25 mouse cellular contexts compared by ENCODE assay signal in genomic region chr4:39088284-39088683, GRCm38 (mm10).
A peak's percentile ranks its signal among the peaks of the same experiment; 100 is the strongest.
DNase-seq lines count a peak whose midpoint lies in the region; ATAC-seq and TF ChIP-seq lines count a peak whose summit lies in the region.
"Had no signal": no experiment of that assay in that cellular context is flagged by ENCODE, and none has a peak within 500 bp of the region (broad histone marks: within the 10 kb centered on the region; RNA-seq: fewer than 3 reads in every experiment).

No protein-coding gene starts in this region.

- peak; percentile 53; the same call in 1 of the 2 replicates for ATAC-seq in stomach, embryonic 14.5 days (ENCODE audit: insufficient number of reproducible peaks, insufficient read depth, low FRiP score, low read depth)
- ATAC-seq in stomach, embryonic 16.5 days (ENCODE audit: insufficient read depth, low FRiP score): peak; percentile 71
- ATAC-seq: activated CD4-positive, CD25-positive, alpha-beta regulatory T cell, adult 4 months; forebrain, embryonic 13.5 days; forebrain, embryonic 15.5 days; forebrain, postnatal 0 days; Patski had no signal

- TF ChIP-seq CTCF in left cerebral cortex, adult 2 months (IDR thresholded peaks at IDR 0.05): no peak

- no peaks in the 10 kb centered on the region for H3K9me3 ChIP-seq in stomach, embryonic 14.5 days (ENCODE audit: control insufficient read depth, low read depth, low read length)
- no peaks in the 10 kb centered on the region for H3K9me3 ChIP-seq in stomach, embryonic 16.5 days (replicated peaks; ENCODE audit: control insufficient read depth, low read length)
- H3K9me3 ChIP-seq: embryonic facial prominence, embryonic 10.5 days; embryonic facial prominence, embryonic 12.5 days; forebrain, embryonic 13.5 days; forebrain, embryonic 15.5 days; G1E had no signal

- DNase-seq in R1 (ENCODE audit: low read depth, low spot score) (peak; percentile 13), ZHBTc4 (ENCODE audit: low read depth, low spot score) (peak; percentile 4)
- no peak for DNase-seq in spleen, adult 18-20 months
- DNase-seq in left cerebral cortex, adult 18-20 months (ENCODE audit: low spot score in 2 of 2): no peak
- no peak for DNase-seq in left cerebral cortex, adult 2 months (ENCODE audit: extremely low spot score in 1 of 2, low spot score in 2 of 2)
- DNase-seq in kidney, adult 18-20 months: no peak
- DNase-seq: adrenal gland, adult 8-10 months; adrenal gland, postnatal 14 days; adrenal gland, postnatal 36 days; cerebellum, adult 11-12 months; cerebellum, adult 2 months; cerebellum, adult 9-10 months; cerebellum, postnatal 10 days; cerebellum, postnatal 25 days; forebrain, postnatal 0 days had no signal

- H3K4me1 ChIP-seq in stomach, embryonic 14.5 days (ENCODE audit: control insufficient read depth, insufficient read depth, low read length): no peaks in the 10 kb centered on the region
- no peaks in the 10 kb centered on the region for H3K4me1 ChIP-seq in stomach, embryonic 16.5 days (ENCODE audit: control insufficient read depth, insufficient read depth, low read length)
- H3K4me1 ChIP-seq: embryonic facial prominence, embryonic 10.5 days; embryonic facial prominence, embryonic 12.5 days; forebrain, embryonic 13.5 days; forebrain, embryonic 15.5 days had no signal

- 69% methylated on average over 3 of the region's 3 CpGs for WGBS in stomach, embryonic 14.5 days
- 55% methylated on average over 3 of the region's 3 CpGs for WGBS in stomach, embryonic 16.5 days

- H3K27ac ChIP-seq in stomach, embryonic 14.5 days (ENCODE audit: low read length): no peak overlapping the region
- no peak overlapping the region for H3K27ac ChIP-seq in stomach, embryonic 16.5 days (ENCODE audit: low read length)
- H3K27ac ChIP-seq in left cerebral cortex, adult 2 months: no peak overlapping the region
- H3K27ac ChIP-seq: embryonic facial prominence, embryonic 10.5 days; embryonic facial prominence, embryonic 12.5 days; forebrain, embryonic 13.5 days; forebrain, embryonic 15.5 days had no signal

- no peak overlapping the region for H3K9ac ChIP-seq in stomach, embryonic 14.5 days (replicated peaks; ENCODE audit: low read depth, low read length)
- no peak overlapping the region for H3K9ac ChIP-seq in stomach, embryonic 16.5 days (ENCODE audit: low read length)
- H3K9ac ChIP-seq: embryonic facial prominence, embryonic 12.5 days; forebrain, embryonic 13.5 days; forebrain, embryonic 15.5 days; forebrain, postnatal 0 days had no signal

- no peak overlapping the region for H3K4me2 ChIP-seq in stomach, embryonic 14.5 days (replicated peaks; ENCODE audit: low read depth, low read length)
- no peak overlapping the region for H3K4me2 ChIP-seq in stomach, embryonic 16.5 days (ENCODE audit: low read depth, low read length)
- H3K4me2 ChIP-seq: embryonic facial prominence, embryonic 12.5 days; forebrain, embryonic 13.5 days; forebrain, embryonic 15.5 days had no signal

- no peaks in the 10 kb centered on the region for H3K36me3 ChIP-seq in stomach, embryonic 14.5 days (ENCODE audit: control insufficient read depth, insufficient read depth, low read length)
- H3K36me3 ChIP-seq in stomach, embryonic 16.5 days (ENCODE audit: control insufficient read depth, insufficient read depth, low read length): no peaks in the 10 kb centered on the region
- H3K36me3 ChIP-seq: embryonic facial prominence, embryonic 10.5 days; embryonic facial prominence, embryonic 12.5 days; forebrain, embryonic 15.5 days; G1E had no signal

- intact Hi-C loops in left cerebral cortex, adult 2 months (cut with DNase I): no loop called here

- no peak overlapping the region for H3K4me3 ChIP-seq in stomach, embryonic 14.5 days (ENCODE audit: low read depth, low read length)
- H3K4me3 ChIP-seq in stomach, embryonic 16.5 days (replicated peaks; ENCODE audit: low read length): no peak overlapping the region
- H3K4me3 ChIP-seq in left cerebral cortex, adult 2 months: no peak overlapping the region
- H3K4me3 ChIP-seq: embryonic facial prominence, embryonic 10.5 days; embryonic facial prominence, embryonic 12.5 days; forebrain, embryonic 13.5 days; forebrain, embryonic 15.5 days had no signal

- no peaks in the 10 kb centered on the region for H3K27me3 ChIP-seq in stomach, embryonic 14.5 days (ENCODE audit: control insufficient read depth, insufficient read depth, low read length)
- no peaks in the 10 kb centered on the region for H3K27me3 ChIP-seq in stomach, embryonic 16.5 days (ENCODE audit: control insufficient read depth, insufficient read depth, low read length)
- H3K27me3 ChIP-seq: CH12.LX; embryonic facial prominence, embryonic 12.5 days; forebrain, embryonic 13.5 days; forebrain, embryonic 15.5 days; Patski had no signal

Comparison
In these comparisons a context has a peak if more than half of its experiments do, and no peak if none do; other contexts are left out.
1. DNase-seq: peak in R1 (single experiment) and ZHBTc4 (single experiment); none in spleen, adult 18-20 months (0 of 2), left cerebral cortex, adult 18-20 months (0 of 2), left cerebral cortex, adult 2 months (0 of 2) and kidney, adult 18-20 months (single experiment).